Mouse (Mus musculus) T-helper 2 cell (primary cell): ENCODE results near the gene Lhb.

ENCODE experiments used
- in situ Hi-C: fragments of 300-600 bp; cut with MboI, MseI; formaldehyde crosslinking; loops from one replicate; pipeline ENCODE4 v1.15.1; 2025; ENCODE audit warnings: high pct_unique_total_duplicates

Lhb gene

GRCm38 (mm10) chr7:45413864-45414739 lies 6.5 kb upstream of the Lhb start:
- in situ Hi-C loops: no loop called here

- in situ Hi-C loops: no loop called here
Measured at GRCm38 (mm10) chr7:45414740-45415224, 5.8 kb upstream of the Lhb start.

- in situ Hi-C loops: no loop called here
Measured at GRCm38 (mm10) chr7:45415636-45416035, 5.0 kb upstream of the Lhb start.

GRCm38 (mm10) chr7:45417962-45418492 lies 2.6 kb upstream of the Lhb start:
- in situ Hi-C loops: no loop called here

- in situ Hi-C loops: no loop called here
Measured at GRCm38 (mm10) chr7:45419859-45420614, 583 bp upstream of the Lhb start.

- in situ Hi-C loops: no loop called here
Measured at GRCm38 (mm10) chr7:45421194-45421593, 574 bp downstream of the Lhb start.

GRCm38 (mm10) chr7:45426556-45426955 lies 5.9 kb downstream of the Lhb start:
- in situ Hi-C loops: no loop called here

- in situ Hi-C loops: no loop called here
Measured at GRCm38 (mm10) chr7:45433835-45434202, 13.2 kb downstream of the Lhb start.

- in situ Hi-C loops: no loop called here
Measured at GRCm38 (mm10) chr7:45434203-45435015, 13.8 kb downstream of the Lhb start, which contains the start of gene Gys1. Gene Gys1 (plus strand): TSS chr7:45434844.

GRCm38 (mm10) chr7:45435038-45435437 lies 14.4 kb downstream of the Lhb start:
- in situ Hi-C loops: no loop called here

GRCm38 (mm10) chr7:45436444-45436843 lies 15.8 kb downstream of the Lhb start:
- in situ Hi-C loops: no loop called here

GRCm38 (mm10) chr7:45437046-45437445 lies 16.4 kb downstream of the Lhb start:
- in situ Hi-C loops: no loop called here

- in situ Hi-C loops: no loop called here
Measured at GRCm38 (mm10) chr7:45437521-45438276, 17.1 kb downstream of the Lhb start, which contains the start of gene Ruvbl2. Gene Ruvbl2 (minus strand): TSS chr7:45438096.

- in situ Hi-C loops: no loop called here
Measured at GRCm38 (mm10) chr7:45443526-45444420, 23.2 kb downstream of the Lhb start.

GRCm38 (mm10) chr7:45446589-45446988 lies 26.0 kb downstream of the Lhb start:
- in situ Hi-C loops: no loop called here

- in situ Hi-C loops: no loop called here
Measured at GRCm38 (mm10) chr7:45447325-45447990, 26.8 kb downstream of the Lhb start.

GRCm38 (mm10) chr7:45449974-45450373 lies 29.4 kb downstream of the Lhb start:
- in situ Hi-C loops: no loop called here

GRCm38 (mm10) chr7:45451344-45451982 lies 30.8 kb downstream of the Lhb start:
- in situ Hi-C loops: no loop called here

- in situ Hi-C loops: no loop called here
Measured at GRCm38 (mm10) chr7:45454971-45455370, 34.4 kb downstream of the Lhb start.
